Mouse (Mus musculus) right cerebral cortex, postnatal 36 days (tissue): ENCODE results near the gene Antxr2.

Experiments
- DNase-seq, 2 experiments: peaks; one replicate each; pipeline ENCODE4 v3.0.0; 2022; ENCODE audit warnings: low spot score in 2 of 2, mixed read lengths in 1 of 2

Antxr2 gene

GRCm38 (mm10) chr5:97913901-97914300 lies 116.9 kb downstream of the Antxr2 start:
- no peak for DNase-seq

GRCm38 (mm10) chr5:97907482-97907881 lies 123.4 kb downstream of the Antxr2 start:
- DNase-seq = peak in 1 of 2 experiments; percentile 21

GRCm38 (mm10) chr5:97906537-97907266 lies 124.1 kb downstream of the Antxr2 start:
- no peak for DNase-seq

- DNase-seq = no peak
Measured at GRCm38 (mm10) chr5:97905856-97906255, 125.0 kb downstream of the Antxr2 start.

- DNase-seq = no peak
Measured at GRCm38 (mm10) chr5:97901096-97901495, 129.7 kb downstream of the Antxr2 start.

GRCm38 (mm10) chr5:97899321-97899720 lies 131.5 kb downstream of the Antxr2 start:
- no peak for DNase-seq

- no peak for DNase-seq
Measured at GRCm38 (mm10) chr5:97885427-97885826, 145.4 kb downstream of the Antxr2 start.

GRCm38 (mm10) chr5:97884110-97884509 lies 146.7 kb downstream of the Antxr2 start:
- no peak for DNase-seq

- no peak for DNase-seq
Measured at GRCm38 (mm10) chr5:97881421-97881820, 149.4 kb downstream of the Antxr2 start.

GRCm38 (mm10) chr5:97880115-97880514 lies 150.7 kb downstream of the Antxr2 start:
- no peak for DNase-seq

GRCm38 (mm10) chr5:97878871-97879270 lies 152.0 kb downstream of the Antxr2 start:
- DNase-seq = no peak

GRCm38 (mm10) chr5:97878215-97878794 lies 152.5 kb downstream of the Antxr2 start:
- DNase-seq = no peak

- no peak for DNase-seq
Measured at GRCm38 (mm10) chr5:97876895-97877294, 153.9 kb downstream of the Antxr2 start.

GRCm38 (mm10) chr5:97867921-97868320 lies 162.9 kb downstream of the Antxr2 start:
- DNase-seq = no peak

GRCm38 (mm10) chr5:97866975-97867374 lies 163.9 kb downstream of the Antxr2 start:
- DNase-seq = no peak

- DNase-seq = no peak
Measured at GRCm38 (mm10) chr5:97857101-97857500, 173.7 kb downstream of the Antxr2 start.

GRCm38 (mm10) chr5:97851981-97852748 lies 178.7 kb downstream of the Antxr2 start:
- DNase-seq = peak in 1 of 2 experiments; percentile 57

GRCm38 (mm10) chr5:97847204-97847895 lies 183.5 kb downstream of the Antxr2 start:
- DNase-seq = no peak

- DNase-seq = no peak
Measured at GRCm38 (mm10) chr5:97846503-97846902, 184.3 kb downstream of the Antxr2 start.

- no peak for DNase-seq
Measured at GRCm38 (mm10) chr5:97842016-97842415, 188.8 kb downstream of the Antxr2 start.

GRCm38 (mm10) chr5:97839924-97840279 lies 190.9 kb downstream of the Antxr2 start:
- DNase-seq = no peak

- no peak for DNase-seq
Measured at GRCm38 (mm10) chr5:97839271-97839923, 191.4 kb downstream of the Antxr2 start.
